Mouse (Mus musculus): ENCODE data around the gene Tmem50b. TPM values are rescaled to one million over a fixed set of nuclear protein-coding genes. Genes with fewer than 3 reads are reported as not detected.

Gene Tmem50b
- polyA plus RNA-seq, 1 experiment from 2014 or later, result 41.4 TPM

GRCm38 (mm10) chr16:91527051-91527450 is 70.5 kb downstream of the Tmem50b start:
- 85% methylated on average over 10 of the region's 10 CpGs for WGBS
- H3K4me3 ChIP-seq, result no peak overlapping the region
- no peaks in the 10 kb centered on the region for H3K27me3 ChIP-seq (ENCODE audit: low read depth, poor library complexity, severe bottlenecking)
- no peak for DNase-seq (ENCODE audit: low spot score)
- no peak overlapping the region for H3K27ac ChIP-seq (replicated peaks)
- H3K9me3 ChIP-seq (replicated peaks), result no peaks in the 10 kb centered on the region
- H3K36me3 ChIP-seq, result no peaks in the 10 kb centered on the region
- peaks cover 4% of the 10 kb centered on the region; the same call in 1 of the 2 replicates for H3K4me1 ChIP-seq

GRCm38 (mm10) chr16:91526274-91526673 is 71.3 kb downstream of the Tmem50b start:
- no peak overlapping the region for H3K4me3 ChIP-seq
- H3K27ac ChIP-seq (replicated peaks), result no peak overlapping the region
- no peak for DNase-seq (ENCODE audit: low spot score)
- no peaks in the 10 kb centered on the region for H3K27me3 ChIP-seq (ENCODE audit: low read depth, poor library complexity, severe bottlenecking)
- WGBS, result 94% methylated on average over 6 of the region's 6 CpGs
- no peaks in the 10 kb centered on the region for H3K9me3 ChIP-seq (replicated peaks)
- no peaks in the 10 kb centered on the region for H3K36me3 ChIP-seq
- H3K4me1 ChIP-seq, result peaks cover 4% of the 10 kb centered on the region; the same call in 1 of the 2 replicates

Small RNAs within 50 kb of the gene (microRNA-seq; reads per million reads assigned to microRNA genes)
- gene Mir6367, result not detected

Other genes with a start within 250 kb of the Tmem50b start
- gene Ifnar2, start 225.0 kb downstream of the Tmem50b start, polyA plus RNA-seq (2016; fragmentation: Nextera tagmentation; extraction: Ambion mirVana), result 26.0 and 27.9 TPM in 2 replicates
- not detected in 2 replicates for gene Gm21970, start 206.1 kb downstream of the Tmem50b start, polyA plus RNA-seq (2016; fragmentation: Nextera tagmentation; extraction: Ambion mirVana)
- 6.9 and 8.9 TPM in 2 replicates for gene Il10rb, start 191.6 kb downstream of the Tmem50b start, polyA plus RNA-seq (2016; fragmentation: Nextera tagmentation; extraction: Ambion mirVana)
- gene Ifnar1, start 112.6 kb downstream of the Tmem50b start, polyA plus RNA-seq (2016; fragmentation: Nextera tagmentation; extraction: Ambion mirVana), result 52.0 and 55.8 TPM in 2 replicates
- gene Ifngr2, start 50.7 kb downstream of the Tmem50b start, polyA plus RNA-seq (2016; fragmentation: Nextera tagmentation; extraction: Ambion mirVana), result 23.8 and 34.5 TPM in 2 replicates
- 4.0 and 4.9 TPM in 2 replicates for gene Dnajc28, start 21.2 kb upstream of the Tmem50b start, polyA plus RNA-seq (2016; fragmentation: Nextera tagmentation; extraction: Ambion mirVana)
- gene Gart, start 49.2 kb upstream of the Tmem50b start, polyA plus RNA-seq (2016; fragmentation: Nextera tagmentation; extraction: Ambion mirVana), result 145 and 162 TPM in 2 replicates
- gene Son, start 49.7 kb upstream of the Tmem50b start, polyA plus RNA-seq (2016; fragmentation: Nextera tagmentation; extraction: Ambion mirVana), result 109 and 119 TPM in 2 replicates
- gene Donson, start 91.0 kb upstream of the Tmem50b start, polyA plus RNA-seq (2016; fragmentation: Nextera tagmentation; extraction: Ambion mirVana), result 38.3 and 39.0 TPM in 2 replicates
- gene Cryzl1, start 131.2 kb upstream of the Tmem50b start, polyA plus RNA-seq (2016; fragmentation: Nextera tagmentation; extraction: Ambion mirVana), result 71.2 and 72.5 TPM in 2 replicates
- 49.5 and 53.0 TPM in 2 replicates for gene Itsn1, start 131.5 kb upstream of the Tmem50b start, polyA plus RNA-seq (2016; fragmentation: Nextera tagmentation; extraction: Ambion mirVana)